Mouse (Mus musculus): ENCODE results near the gene Fat3.

- TF ChIP-seq POLR2A (IDR thresholded peaks at IDR 0.05; ENCODE audit: control insufficient read depth, extremely low read depth, insufficient read depth, low read length, poor library complexity) (no peak), CTCF (IDR thresholded peaks at IDR 0.05; ENCODE audit: borderline replicate concordance, control insufficient read depth, extremely low read depth, insufficient read depth, low read length, poor library complexity) (no peak)
Observed at GRCm38 (mm10) chr9:16265519-16265918, 235.6 kb downstream of the Fat3 start.

Measured in thymus, adult 2 months (tissue).